Mouse (Mus musculus) neural tube, embryonic 12.5 days (tissue): ENCODE measurements around the gene Cd6. TPM values are rescaled to one million over a fixed set of nuclear protein-coding genes. Genes with fewer than 3 reads are reported as not detected.

Experiments used
- polyA plus RNA-seq: library from polyadenylated mRNA; unstranded; fragments of >200 nt; fragmentation: Nextera tagmentation; extraction: Ambion mirVana; gene quantifications from 2 replicates; pipeline ENCODE4 v1.2.1, GENCODE M21; 2016

Gene Cd6
- polyA plus RNA-seq, 1 experiment from 2014 or later: not detected

Other genes starting within 250 kb of the Cd6 start
- gene Ddb1, start 224.7 kb downstream of the Cd6 start, polyA plus RNA-seq: 369 and 375 TPM in 2 replicates
- gene Tkfc, start 224.4 kb downstream of the Cd6 start, polyA plus RNA-seq: 20.6 and 21.2 TPM in 2 replicates
- gene Vwce, start 195.8 kb downstream of the Cd6 start, polyA plus RNA-seq: 0.33 and 0.87 TPM in 2 replicates
- not detected in 2 replicates for gene Pga5, start 152.0 kb downstream of the Cd6 start, polyA plus RNA-seq
- 33.8 and 39.2 TPM in 2 replicates for gene Vps37c, start 141.3 kb downstream of the Cd6 start, polyA plus RNA-seq
- 0.08 TPM in 1 of 2 replicates, not detected in the other for gene Cd5, start 91.1 kb downstream of the Cd6 start, polyA plus RNA-seq
- gene Slc15a3, start 9.7 kb upstream of the Cd6 start, polyA plus RNA-seq: 0.20 and 0.46 TPM in 2 replicates
- 151 and 157 TPM in 2 replicates for gene Tmem132a, start 39.9 kb upstream of the Cd6 start, polyA plus RNA-seq
- gene Tmem109, start 51.9 kb upstream of the Cd6 start, polyA plus RNA-seq: 38.7 and 39.1 TPM in 2 replicates
- 39.0 and 44.8 TPM in 2 replicates for gene Prpf19, start 65.2 kb upstream of the Cd6 start, polyA plus RNA-seq
- 0.10 TPM in 1 of 2 replicates, not detected in the other for gene Zp1, start 90.6 kb upstream of the Cd6 start, polyA plus RNA-seq
- gene Ptgdr2, start 107.1 kb upstream of the Cd6 start, polyA plus RNA-seq: 0.19 TPM in 1 of 2 replicates, not detected in the other
- 20.4 and 21.5 TPM in 2 replicates for gene Ccdc86, start 119.2 kb upstream of the Cd6 start, polyA plus RNA-seq
- not detected in 2 replicates for gene Ms4a10, start 144.6 kb upstream of the Cd6 start, polyA plus RNA-seq
- gene Ms4a15, start 163.2 kb upstream of the Cd6 start, polyA plus RNA-seq: not detected in 2 replicates
- not detected in 2 replicates for gene Ms4a18, start 188.0 kb upstream of the Cd6 start, polyA plus RNA-seq